Mouse (Mus musculus) thymus, postnatal 4 days (tissue): Measurements from ENCODE around the gene Trim68.
"Not testable (repeated sequence)": the region's sequence is repeated elsewhere in the genome, so short reads cannot be mapped to it uniquely, and the experiment has no call there.

Experiments
- DNase-seq: peaks from one replicate; pipeline ENCODE4 v3.0.0; 2021

The Trim68 gene

DNA sequence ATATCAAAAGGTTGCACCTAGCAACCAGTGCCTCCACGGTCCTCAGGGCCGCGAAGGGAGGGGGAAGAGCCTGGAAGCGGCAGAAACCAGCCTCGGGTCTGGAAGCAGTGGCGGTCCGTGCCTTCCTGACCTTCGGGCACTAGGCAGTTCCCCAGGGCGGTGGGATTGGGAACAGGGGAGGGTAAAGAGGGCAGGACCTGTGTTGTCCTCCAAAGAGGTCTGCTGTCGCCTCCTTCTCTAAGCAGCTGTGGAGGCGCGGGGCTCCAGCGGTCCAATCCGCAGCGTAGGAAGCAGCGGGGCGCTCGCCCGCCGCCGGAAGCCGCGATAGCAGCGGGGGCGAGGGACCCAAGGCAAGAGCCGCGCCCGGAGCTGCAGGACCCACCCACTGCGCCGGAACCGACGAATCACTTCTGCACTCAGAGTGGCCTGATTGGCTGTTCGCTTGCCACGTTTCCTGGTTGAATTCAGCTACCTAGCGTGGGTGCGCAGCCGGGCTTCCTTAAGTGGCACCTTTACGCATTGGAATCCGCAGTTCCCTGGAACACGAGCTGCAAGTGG is at the start of gene Trim68:
TSS of gene Trim68 (minus strand) at position 384 of the 558 bp plus-strand sequence.
- peak; percentile 95 for DNase-seq

DNA sequence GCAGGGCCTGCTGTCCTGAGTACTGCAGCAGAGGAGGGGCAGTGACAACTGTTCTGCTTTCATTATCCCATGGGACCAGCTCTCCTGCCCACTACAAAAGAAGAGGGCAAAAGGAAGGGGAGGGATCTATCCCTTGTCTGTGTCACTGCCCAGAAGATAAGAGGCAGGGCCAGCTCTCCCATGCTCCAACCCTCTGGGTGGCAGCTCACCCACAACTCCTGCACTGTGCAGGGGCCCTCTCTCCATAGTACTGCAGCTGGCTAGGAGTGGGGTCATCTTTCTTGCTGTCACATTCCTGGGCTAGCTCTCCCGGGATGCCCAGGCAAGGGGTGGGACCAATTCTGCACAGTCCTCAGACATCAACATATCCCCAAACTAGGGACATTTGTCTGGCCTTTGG is 46.7 kb upstream of the Trim68 start:
- DNase-seq = no peak

DNA sequence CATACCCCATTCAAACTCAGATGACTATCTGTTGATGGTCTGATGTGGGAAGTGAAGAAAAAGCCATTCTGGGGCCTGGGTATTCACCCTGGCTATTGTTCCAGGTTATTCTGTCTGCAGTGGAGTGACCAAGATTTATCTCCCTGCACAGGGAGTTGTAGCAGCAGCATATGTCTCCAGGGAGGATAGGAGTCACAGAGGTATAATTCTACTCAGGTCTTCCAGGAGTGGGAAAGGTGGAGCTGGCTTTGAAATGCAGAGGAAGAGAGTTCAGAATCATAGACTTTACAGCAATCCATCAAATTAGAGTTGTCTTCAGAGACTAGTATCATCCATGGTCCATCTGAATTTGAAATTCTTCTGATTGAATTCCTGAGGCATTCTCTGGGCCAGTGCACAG is 40.3 kb upstream of the Trim68 start, which contains the start of gene Olfr559:
TSS of gene Olfr559 (minus strand) at position 101 of the 400 bp plus-strand sequence.
- no peak for DNase-seq

DNA sequence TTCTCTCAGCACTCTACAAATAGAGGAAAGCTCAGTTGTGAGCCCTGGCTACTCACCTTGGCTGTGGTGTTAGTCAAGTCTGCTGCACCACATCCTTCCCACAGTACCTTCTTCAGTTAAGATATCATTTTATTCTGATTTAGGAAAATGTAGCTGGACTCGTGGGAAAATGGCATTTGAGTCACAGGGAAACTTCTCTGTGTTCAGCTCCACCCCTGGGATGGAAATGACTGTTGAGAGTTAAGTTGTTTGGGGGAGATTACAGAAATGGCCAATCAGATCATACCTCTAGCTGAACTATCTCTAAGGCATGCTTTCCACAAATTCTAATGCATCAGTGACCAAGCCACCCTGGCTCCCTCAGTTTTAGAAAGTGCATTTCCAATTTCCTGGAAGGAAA is 31.8 kb upstream of the Trim68 start, which contains the start of gene Olfr33:
TSS of gene Olfr33 (minus strand) at position 101 of the 400 bp plus-strand sequence.
- DNase-seq = no peak

DNA sequence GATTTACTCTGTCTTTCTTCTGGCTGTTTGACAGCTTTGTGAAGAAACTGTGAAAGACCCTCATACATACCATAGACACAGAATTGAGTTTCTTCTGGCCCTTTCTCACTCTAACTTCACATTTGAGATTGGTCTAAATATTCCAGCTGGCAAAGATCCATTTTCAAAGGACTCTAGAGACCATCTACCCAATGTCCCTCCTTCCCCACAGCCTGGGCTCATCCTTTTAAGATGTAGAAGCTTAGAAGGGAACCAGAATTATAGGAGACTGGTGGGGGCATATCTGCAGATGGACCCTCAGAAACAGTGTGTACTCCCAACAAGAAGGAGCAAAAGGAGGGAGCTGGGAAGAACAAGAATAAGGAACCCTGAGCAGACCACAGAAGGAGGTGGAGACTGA is 14.8 kb upstream of the Trim68 start, which contains the start of gene Olfr558:
TSS of gene Olfr558 (plus strand) at position 301 of the 400 bp plus-strand sequence.
- DNase-seq = no peak

DNA sequence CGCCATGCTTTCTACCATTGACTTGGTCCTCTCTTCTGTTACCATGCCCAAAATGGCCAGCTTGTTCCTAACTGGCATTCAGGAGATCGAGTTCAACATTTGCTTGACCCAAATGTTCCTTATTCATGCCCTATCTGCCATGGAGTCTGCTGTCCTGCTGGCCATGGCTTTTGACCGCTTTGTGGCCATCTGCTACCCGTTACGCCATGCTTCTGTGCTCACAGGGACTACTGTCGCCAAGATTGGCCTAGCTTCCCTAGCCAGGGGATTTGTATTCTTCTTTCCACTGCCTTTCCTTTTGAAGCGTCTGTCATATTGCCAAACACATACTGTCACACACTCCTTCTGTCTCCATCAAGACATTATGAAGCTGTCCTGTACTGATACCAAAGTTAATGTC is 11.3 kb upstream of the Trim68 start:
- no peak for DNase-seq

DNA sequence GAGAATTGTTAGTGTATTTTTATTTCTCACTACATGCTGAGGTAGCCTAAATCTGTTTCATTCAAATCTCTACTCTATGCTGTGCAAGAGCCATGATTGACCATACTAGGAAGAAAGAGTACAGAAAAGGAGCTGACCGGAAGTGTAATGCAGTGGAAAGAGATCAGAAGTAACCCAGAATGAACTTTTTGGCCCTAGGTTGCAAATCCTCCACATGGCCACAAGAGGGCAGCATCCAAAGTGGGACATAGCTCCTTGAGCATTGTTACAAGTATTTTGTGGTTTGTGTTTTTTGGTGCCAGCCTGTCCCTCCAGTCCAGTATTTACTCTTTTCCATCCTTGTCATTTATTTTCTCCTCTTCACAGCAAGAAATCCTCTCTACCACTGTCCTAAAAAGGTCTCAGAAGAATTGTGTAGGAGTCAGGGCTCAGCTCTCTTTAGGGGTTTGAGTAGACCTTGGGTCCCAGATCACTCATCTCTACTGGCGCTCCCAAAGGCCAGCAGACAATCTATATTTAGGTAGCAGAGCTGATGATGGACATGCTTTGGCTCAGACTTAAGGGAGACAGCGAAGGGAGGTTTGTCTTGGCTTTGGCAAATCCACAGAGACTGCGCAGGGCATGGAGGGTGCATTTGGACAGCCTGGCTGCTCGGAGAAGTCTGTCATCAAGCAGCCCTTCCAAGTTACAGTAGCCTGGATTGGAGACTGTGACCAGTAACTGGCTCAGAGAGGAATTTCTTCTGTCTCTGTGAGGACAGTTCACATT is 8.4 kb upstream of the Trim68 start, which contains the start of gene Olfr557:
TSS of gene Olfr557 (plus strand) at position 553 of the 768 bp plus-strand sequence.
- peak; percentile 62 for DNase-seq

DNA sequence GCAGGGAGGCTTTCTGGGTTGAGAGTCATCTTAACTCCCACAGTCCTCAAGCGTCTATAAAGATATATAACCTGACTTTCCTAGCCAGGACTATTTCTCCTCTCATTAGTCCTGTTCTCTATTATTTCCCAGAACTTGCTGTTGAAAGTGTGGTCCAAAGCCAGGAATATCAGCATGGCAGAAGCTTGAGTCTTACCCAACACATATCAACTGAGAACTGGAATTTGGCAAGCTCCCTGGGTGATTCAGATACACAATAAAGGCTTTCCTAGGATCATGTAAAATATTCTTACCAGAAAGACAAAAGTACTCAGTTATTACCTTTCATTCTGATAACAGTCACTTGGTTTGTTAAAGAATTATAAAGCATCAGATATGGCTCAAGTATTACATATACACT is 5.2 kb downstream of the Trim68 start:
- no peak for DNase-seq

DNA sequence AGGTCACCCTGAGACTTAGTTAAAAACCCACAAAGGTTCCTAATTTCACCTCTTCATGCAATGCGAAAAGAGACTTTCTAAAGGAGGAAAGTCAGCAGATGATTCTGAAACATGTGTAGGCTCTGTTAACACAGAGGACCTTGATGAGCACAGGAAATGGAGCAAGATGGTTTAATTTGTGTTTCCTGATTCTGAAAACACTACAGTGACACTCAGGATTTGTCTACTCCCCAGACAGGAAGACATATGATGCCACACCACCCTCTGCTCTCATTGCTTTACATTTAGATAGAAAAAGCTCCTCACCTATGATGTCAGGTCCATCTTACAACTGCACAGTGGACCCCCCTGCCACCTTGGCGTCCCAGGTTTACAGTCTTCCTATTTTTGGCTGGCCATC is 10.9 kb downstream of the Trim68 start:
- DNase-seq = no peak

DNA sequence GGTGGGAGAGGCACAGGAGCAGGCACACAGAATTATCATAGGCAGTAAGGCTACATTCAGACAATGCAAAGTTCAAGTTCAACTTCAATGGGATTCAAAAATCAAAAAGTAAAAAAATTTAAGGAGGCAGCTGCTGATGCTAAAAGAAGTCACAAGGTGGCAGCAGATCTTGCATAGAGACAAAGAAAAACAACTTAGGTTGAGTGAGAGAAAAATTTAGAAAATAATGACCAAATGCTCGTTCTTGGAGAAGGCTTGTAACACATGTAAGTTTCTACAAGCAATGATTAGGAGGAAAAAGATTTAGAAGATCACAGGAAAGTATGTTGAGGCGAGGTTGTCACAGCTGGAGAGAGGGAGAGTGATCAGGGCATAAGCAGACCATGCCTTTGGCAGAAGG is 21.7 kb downstream of the Trim68 start:
- DNase-seq = peak; percentile 11

GRCm38 (mm10) chr7:102664599-102664998 is 22.5 kb downstream of the Trim68 start, which contains the start of gene Olfr556:
Olfr556 (plus strand) TSS chr7:102664899.
- DNase-seq = no peak

DNA sequence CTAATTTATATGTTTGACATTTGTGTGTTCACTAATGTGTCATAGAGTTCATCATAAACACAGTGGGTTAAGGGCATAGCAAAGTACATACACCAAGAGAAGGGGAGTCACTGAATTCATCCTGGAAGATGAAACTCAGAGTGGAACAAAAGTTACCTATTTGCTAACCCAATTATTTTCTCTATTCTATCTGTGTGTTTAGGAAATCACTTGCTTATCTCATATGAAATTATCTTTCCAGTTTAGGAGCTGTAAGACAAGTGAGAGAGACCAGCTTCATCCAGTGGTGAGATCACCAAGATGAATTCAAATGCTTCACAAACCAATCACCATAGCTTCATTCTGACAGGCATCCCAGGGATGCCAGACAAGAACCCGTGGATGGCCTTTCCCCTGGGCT is 28.6 kb downstream of the Trim68 start, which contains the start of gene Olfr555:
TSS of gene Olfr555 (plus strand) at position 301 of the 400 bp plus-strand sequence.
- DNase-seq = no peak

DNA sequence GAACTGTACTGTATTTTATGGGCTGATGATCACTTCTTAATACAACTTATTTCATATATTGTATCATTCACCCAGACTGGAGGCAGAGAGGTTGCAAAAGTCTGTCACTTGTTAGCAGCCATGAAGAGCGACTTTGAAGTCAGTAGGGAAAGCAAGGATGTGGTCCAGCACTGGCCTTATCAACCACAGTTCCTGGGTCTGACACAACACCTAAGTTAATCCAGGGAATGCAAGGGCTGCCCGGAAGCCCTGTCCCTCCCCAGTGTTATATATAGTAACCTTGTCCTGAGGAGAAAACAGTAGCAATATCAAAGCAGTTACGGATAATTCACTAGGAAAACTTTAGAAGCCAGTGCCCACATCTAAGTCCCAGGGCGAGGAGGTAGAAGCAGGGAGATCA is 42.2 kb downstream of the Trim68 start:
- not testable (repeated sequence) for DNase-seq

DNA sequence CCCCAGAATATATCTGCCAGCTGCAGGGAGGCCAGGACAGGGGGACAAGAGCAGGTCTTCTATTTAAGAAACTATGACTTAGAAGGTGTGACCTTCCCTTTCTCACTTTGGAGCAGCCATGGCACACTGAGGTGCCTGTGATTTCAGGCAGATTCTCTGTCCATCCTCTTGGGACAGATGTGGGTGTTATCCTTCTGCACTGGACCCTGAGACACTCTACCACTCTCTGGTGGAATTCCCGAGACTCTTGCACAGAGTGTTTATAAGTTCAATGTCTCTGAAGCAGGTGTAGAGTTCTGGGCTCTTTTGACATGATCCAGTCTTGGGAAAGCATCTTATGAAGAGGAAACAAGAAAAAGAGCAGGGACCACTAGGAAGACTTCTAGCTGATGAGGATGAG is 49.0 kb downstream of the Trim68 start, which contains the start of gene Olfr554:
TSS of gene Olfr554 (plus strand) at position 301 of the 400 bp plus-strand sequence.
- DNase-seq = no peak

DNA sequence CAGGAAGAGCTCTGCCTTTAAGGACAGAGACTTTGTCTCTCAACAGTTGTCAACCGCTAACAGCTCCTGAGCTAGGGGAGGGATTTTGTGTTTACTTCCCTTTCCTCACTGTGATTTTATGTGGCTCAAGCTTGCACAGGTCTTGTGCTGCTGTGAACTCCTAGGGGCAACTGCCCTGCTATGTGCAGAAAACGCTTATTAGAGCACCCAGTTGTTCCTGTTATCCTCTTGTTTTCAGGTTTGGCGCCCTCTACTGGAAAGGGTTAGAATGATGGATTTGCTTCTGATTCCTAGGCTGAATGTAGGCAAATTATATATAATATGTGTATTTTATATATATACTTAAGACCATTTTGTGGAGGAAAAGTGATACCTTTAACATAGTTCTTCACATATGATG is 50.5 kb downstream of the Trim68 start:
- DNase-seq = peak; percentile 61
